Mouse (Mus musculus) hindbrain, embryonic 15.5 days (tissue): Measurements from ENCODE around the gene Ttyh3. TPM values are rescaled to one million over a fixed set of nuclear protein-coding genes. Genes with fewer than 3 reads are reported as not detected.

Source experiments
- ATAC-seq: fragments of 200-750 bp; cut with Nextera tagmentation; 2 replicates; pipeline ENCODE4 v1.8.0; 2017; ENCODE audit warnings: low read depth, moderate number of reproducible peaks, moderate TSS enrichment; ENCODE audit not compliant: low FRiP score
- H3K27ac ChIP-seq: fragments of 300-500 bp; sonication (generic); replicated peaks from 2 replicates; pipeline ENCODE4 v1.5.1; 2015; ENCODE audit warnings: mild to moderate bottlenecking, inconsistent platforms
- H3K27me3 ChIP-seq: fragments of 300-500 bp; sonication (generic); 2 replicates; pipeline ENCODE4 v1.6.1; 2015; ENCODE audit warnings: control low read depth, inconsistent platforms
- H3K36me3 ChIP-seq: fragments of 300-500 bp; sonication (generic); 2 replicates; pipeline ENCODE4 v1.6.1; 2015; ENCODE audit warnings: control low read depth, inconsistent platforms
- H3K4me1 ChIP-seq: fragments of 300-500 bp; sonication (generic); replicated peaks from 2 replicates; pipeline ENCODE4 v1.6.1; 2015; ENCODE audit warnings: control low read depth, inconsistent platforms
- H3K4me2 ChIP-seq: fragments of 300-500 bp; sonication (generic); 2 replicates; pipeline ENCODE4 v1.6.1; 2015; ENCODE audit warnings: moderate library complexity, mild to moderate bottlenecking, inconsistent platforms
- H3K4me3 ChIP-seq: fragments of 300-500 bp; sonication (generic); 2 replicates; pipeline ENCODE4 v1.5.1; 2015; ENCODE audit warnings: mild to moderate bottlenecking, inconsistent platforms
- H3K9ac ChIP-seq: fragments of 300-500 bp; sonication (generic); 2 replicates; pipeline ENCODE4 v1.6.1; 2015; ENCODE audit warnings: inconsistent platforms
- H3K9me3 ChIP-seq: fragments of 300-500 bp; sonication (generic); 2 replicates; pipeline ENCODE4 v1.6.1; 2016; ENCODE audit warnings: control low read depth, inconsistent platforms
- WGBS: fragments of 180-500 bp; shearing (Covaris S2); methylation state at CpG from one replicate; pipeline ENCODE4 v1.1.7; 2015; 5-methylcytosine and 5-hydroxymethylcytosine counted together
- polyA plus RNA-seq: library from polyadenylated mRNA; unstranded; fragments of >200 nt; fragmentation: Nextera tagmentation; extraction: Ambion mirVana; gene quantifications from 2 replicates; pipeline ENCODE4 v1.2.1, GENCODE M21; 2015

Gene Ttyh3
- polyA plus RNA-seq, 1 experiment from 2014 or later: 85.2 TPM

DNA sequence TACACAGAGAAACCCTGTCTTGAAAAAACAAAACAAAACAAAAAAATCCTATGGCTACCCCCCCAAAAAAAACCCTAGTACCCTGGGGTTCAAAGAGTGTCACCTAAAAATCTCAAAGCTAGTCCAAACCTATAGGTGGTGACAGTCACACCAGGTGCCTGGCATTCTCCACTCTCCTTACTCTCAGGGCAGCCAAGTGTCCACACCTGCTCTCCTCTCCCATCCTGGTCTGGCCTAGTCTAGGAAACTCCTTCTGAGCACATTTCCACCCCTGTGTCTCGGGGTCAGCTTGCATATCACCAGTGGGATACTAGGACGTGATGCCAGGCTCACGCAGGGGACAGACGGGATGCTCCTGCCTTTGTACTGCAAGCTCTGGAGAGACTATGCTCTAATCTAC, 9.5 kb downstream of the Ttyh3 start:
- WGBS: 83% methylated on average over 4 of the region's 4 CpGs
- Histone ChIP-seq H3K4me2 (no peak overlapping the region), H3K27ac (no peak overlapping the region), H3K4me1 (peaks cover 74% of the 10 kb centered on the region), H3K4me3 (no peak overlapping the region), H3K9me3 (no peaks in the 10 kb centered on the region), H3K9ac (no peak overlapping the region), H3K27me3 (no peaks in the 10 kb centered on the region), H3K36me3 (peaks cover 17% of the 10 kb centered on the region)
- ATAC-seq: no peak

- Histone ChIP-seq H3K9ac (no peak overlapping the region), H3K4me2 (no peak overlapping the region), H3K27me3 (no peaks in the 10 kb centered on the region), H3K36me3 (peaks cover 24% of the 10 kb centered on the region), H3K9me3 (no peaks in the 10 kb centered on the region), H3K4me1 (peaks cover 65% of the 10 kb centered on the region), H3K27ac (no peak overlapping the region), H3K4me3 (no peak overlapping the region)
- ATAC-seq: no peak
- 89% methylated on average over 6 of the region's 6 CpGs for WGBS
These were observed 10.3 kb downstream of the Ttyh3 start for GRCm38 (mm10) chr5:140638484-140638883.

- Histone ChIP-seq H3K9ac (no peak overlapping the region), H3K4me3 (no peak overlapping the region), H3K4me1 (peaks cover 60% of the 10 kb centered on the region), H3K9me3 (no peaks in the 10 kb centered on the region), H3K27me3 (no peaks in the 10 kb centered on the region), H3K36me3 (peaks cover 28% of the 10 kb centered on the region), H3K4me2 (no peak overlapping the region), H3K27ac (no peak overlapping the region)
- WGBS: 88% methylated on average over 3 of the region's 3 CpGs
- no peak for ATAC-seq
These were observed 10.8 kb downstream of the Ttyh3 start for GRCm38 (mm10) chr5:140637989-140638388.

GRCm38 (mm10) chr5:140637058-140637410, 11.8 kb downstream of the Ttyh3 start:
- Histone ChIP-seq H3K4me3 (no peak overlapping the region), H3K27ac (peak overlapping the region; percentile 40), H3K36me3 (peaks cover 38% of the 10 kb centered on the region), H3K4me1 (peaks cover 51% of the 10 kb centered on the region), H3K9me3 (no peaks in the 10 kb centered on the region), H3K27me3 (no peaks in the 10 kb centered on the region), H3K9ac (no peak overlapping the region), H3K4me2 (no peak overlapping the region)
- no peak for ATAC-seq
- 44% methylated on average over 6 of the region's 6 CpGs for WGBS

DNA sequence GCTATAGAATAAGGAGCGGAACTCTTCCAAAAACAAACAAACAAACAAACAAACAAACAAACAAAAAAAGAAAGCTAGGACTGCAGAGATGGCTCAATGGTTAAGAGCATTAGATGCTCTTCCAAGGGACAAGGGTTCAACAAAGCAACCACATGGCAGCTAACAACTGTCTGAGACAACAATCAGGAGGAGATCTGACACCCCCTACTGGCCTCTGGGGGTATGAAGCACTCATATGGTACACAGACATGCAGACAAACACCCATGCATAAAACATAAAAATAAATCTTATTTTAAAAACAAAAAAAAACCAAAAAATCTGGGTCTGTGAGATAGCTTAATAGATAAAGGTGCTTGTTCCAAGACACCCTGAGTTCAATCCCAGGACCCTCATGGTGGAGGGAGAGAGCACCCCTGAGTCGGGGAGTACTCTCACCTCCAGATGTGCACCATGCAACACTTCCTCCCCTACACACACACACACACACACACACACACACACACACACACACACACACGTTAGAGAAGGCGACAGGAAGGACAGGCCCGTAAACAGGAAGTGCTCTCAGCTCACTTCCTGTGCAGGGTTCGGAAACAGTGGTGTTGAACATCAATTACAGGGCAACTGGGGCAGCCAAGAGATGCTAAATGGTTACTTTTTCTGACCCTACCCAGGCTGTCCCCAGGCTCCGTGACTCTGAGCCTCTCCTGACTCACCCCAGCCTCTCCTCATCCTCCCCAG, 12.3 kb downstream of the Ttyh3 start:
- Histone ChIP-seq H3K36me3 (peaks cover 43% of the 10 kb centered on the region), H3K9me3 (no peaks in the 10 kb centered on the region), H3K9ac (no peak overlapping the region), H3K27me3 (no peaks in the 10 kb centered on the region), H3K4me1 (peaks cover 45% of the 10 kb centered on the region), H3K4me2 (no peak overlapping the region), H3K4me3 (no peak overlapping the region), H3K27ac (peak overlapping the region; percentile 40)
- WGBS: 81% methylated on average over 7 of the region's 7 CpGs
- no peak for ATAC-seq

DNA sequence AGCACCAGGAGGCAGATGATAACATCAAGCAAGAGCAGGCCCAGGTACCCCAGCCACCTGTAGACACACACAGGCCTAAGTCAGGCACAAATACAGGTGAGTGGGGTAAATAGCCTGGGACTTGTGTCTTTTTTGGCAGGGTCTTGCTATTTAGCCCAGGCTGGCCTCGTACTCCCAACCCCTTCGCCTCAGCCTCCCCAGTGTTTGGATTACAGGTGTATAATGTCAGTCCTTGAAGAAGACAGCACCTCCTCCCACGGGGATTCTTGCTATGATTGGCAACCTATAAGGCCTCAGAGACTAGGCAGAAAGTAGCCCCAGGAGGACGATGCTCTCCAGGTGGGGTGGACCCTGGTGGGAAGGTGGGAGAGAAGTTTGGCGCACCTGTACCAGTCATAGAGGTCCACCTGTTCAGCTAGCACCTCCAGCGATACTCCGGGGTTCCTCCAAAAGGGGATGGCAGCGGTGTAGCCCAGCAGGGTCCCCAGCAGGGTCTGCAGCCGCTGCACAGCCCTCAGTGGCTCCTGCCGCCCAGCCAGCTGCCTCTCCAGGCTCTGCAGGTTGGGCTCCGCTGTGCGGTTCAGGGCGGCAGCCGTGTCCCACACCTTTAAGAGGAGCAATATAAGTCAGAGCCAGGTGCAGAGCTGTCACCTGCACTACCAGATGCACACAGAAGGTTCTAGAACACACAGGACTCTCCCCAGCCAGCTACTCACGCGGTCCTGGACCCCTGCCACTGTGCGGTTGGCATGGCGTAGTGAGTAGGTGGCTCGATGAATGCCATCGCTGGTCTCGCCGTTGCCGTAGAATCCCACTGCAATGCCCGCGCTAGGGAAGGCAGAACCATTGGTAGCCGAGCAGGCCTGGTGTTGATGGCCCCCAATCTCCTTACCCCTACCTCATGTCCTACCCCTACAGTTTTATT, 13.8 kb downstream of the Ttyh3 start:
- ATAC-seq: no peak
- Histone ChIP-seq H3K9ac (no peak overlapping the region), H3K4me1 (peaks cover 33% of the 10 kb centered on the region), H3K4me2 (no peak overlapping the region), H3K4me3 (no peak overlapping the region), H3K9me3 (no peaks in the 10 kb centered on the region), H3K27ac (no peak overlapping the region), H3K36me3 (peaks cover 56% of the 10 kb centered on the region), H3K27me3 (no peaks in the 10 kb centered on the region)
- 85% methylated on average over 26 of the region's 26 CpGs for WGBS

- no peak overlapping the region for H3K27ac ChIP-seq
- peaks cover 72% of the 10 kb centered on the region for H3K36me3 ChIP-seq
- no peak overlapping the region for H3K9ac ChIP-seq
- peaks cover 25% of the 10 kb centered on the region for H3K4me1 ChIP-seq
- no peaks in the 10 kb centered on the region for H3K27me3 ChIP-seq
- no peak overlapping the region for H3K4me2 ChIP-seq
- no peak for ATAC-seq
- 82% methylated on average over 7 of the region's 7 CpGs for WGBS
- H3K9me3 ChIP-seq: no peaks in the 10 kb centered on the region
- no peak overlapping the region for H3K4me3 ChIP-seq
These were observed 15.4 kb downstream of the Ttyh3 start for GRCm38 (mm10) chr5:140633432-140633831.

DNA sequence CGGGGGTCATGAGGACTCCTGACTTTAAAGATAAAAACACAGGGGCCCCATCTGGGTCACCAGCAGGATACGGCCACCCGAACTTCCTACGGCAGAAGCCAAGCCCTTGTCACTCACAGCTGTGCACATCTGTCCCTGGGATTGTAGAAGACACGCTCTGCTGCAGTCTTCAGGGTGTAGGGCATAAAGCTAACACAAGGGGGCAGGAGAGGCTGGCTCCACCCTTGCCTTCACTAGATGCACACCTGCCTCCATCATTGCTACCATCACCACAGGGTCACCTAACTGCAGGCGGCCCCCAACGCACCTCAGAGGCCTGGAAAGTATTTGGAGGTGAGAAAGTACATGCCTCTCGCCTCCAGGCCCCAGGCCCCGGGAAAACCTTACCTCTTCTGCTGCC, 19.8 kb downstream of the Ttyh3 start:
- H3K9ac ChIP-seq: no peak overlapping the region
- no peaks in the 10 kb centered on the region for H3K27me3 ChIP-seq
- ATAC-seq: no peak
- H3K4me3 ChIP-seq: no peak overlapping the region
- no peaks in the 10 kb centered on the region for H3K4me1 ChIP-seq
- H3K36me3 ChIP-seq: peaks cover 86% of the 10 kb centered on the region
- WGBS: 97% methylated on average over 9 of the region's 9 CpGs
- H3K4me2 ChIP-seq: no peak overlapping the region
- no peaks in the 10 kb centered on the region for H3K9me3 ChIP-seq
- H3K27ac ChIP-seq: no peak overlapping the region

DNA sequence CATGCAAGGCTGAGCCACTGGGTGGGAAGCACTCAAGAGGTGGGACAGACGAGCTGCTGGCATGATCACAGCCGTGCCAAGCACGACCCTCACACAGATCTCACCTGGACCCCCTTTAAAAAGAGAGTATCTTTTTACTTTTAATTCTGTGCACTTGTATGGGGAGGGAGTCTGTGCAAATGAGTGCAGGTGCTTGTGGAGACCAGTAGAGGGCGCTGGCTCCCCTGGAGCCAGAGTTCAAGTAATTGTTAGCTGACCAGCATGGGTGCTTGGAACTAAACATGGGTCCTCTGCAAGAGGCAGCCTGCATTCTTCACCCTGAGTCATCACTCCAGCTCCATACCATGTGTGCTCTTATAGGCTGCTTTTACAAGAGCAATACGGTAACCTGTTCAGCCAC, 21.3 kb downstream of the Ttyh3 start:
- Histone ChIP-seq H3K4me3 (no peak overlapping the region), H3K36me3 (peaks cover 88% of the 10 kb centered on the region), H3K4me1 (no peaks in the 10 kb centered on the region), H3K4me2 (no peak overlapping the region), H3K9ac (no peak overlapping the region), H3K9me3 (no peaks in the 10 kb centered on the region), H3K27me3 (no peaks in the 10 kb centered on the region), H3K27ac (no peak overlapping the region)
- 91% methylated on average over 5 of the region's 5 CpGs for WGBS
- ATAC-seq: no peak

- no peak overlapping the region for H3K4me3 ChIP-seq
- peaks cover 14% of the 10 kb centered on the region for H3K4me1 ChIP-seq
- WGBS: 94% methylated on average over 13 of the region's 13 CpGs
- no peak overlapping the region for H3K9ac ChIP-seq
- no peak for ATAC-seq
- H3K27ac ChIP-seq: no peak overlapping the region
- peaks cover 69% of the 10 kb centered on the region for H3K36me3 ChIP-seq
- H3K27me3 ChIP-seq: no peaks in the 10 kb centered on the region
- no peaks in the 10 kb centered on the region for H3K9me3 ChIP-seq
- H3K4me2 ChIP-seq: no peak overlapping the region
These were observed 23.9 kb downstream of the Ttyh3 start for GRCm38 (mm10) chr5:140624961-140625360.

DNA sequence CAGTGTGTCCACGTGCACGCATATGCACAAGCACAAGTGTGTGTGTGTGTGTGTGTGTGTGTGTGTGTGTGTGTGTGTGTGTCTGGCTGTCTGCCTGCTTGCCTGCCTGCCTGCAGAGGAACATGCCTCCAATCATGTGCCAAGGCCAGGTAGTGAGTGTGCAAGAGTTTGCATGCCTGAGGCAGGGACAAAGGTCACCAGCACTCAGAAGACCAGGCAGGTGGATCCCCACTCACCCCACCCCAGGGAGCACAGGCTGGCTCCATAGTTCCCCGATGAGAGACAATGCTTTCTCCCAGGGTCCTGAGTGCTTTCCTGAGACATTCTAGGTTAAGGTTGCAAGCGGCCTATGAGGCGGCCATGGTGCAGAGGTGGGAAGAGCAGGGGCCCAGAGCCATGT, 24.6 kb downstream of the Ttyh3 start:
- Histone ChIP-seq H3K27ac (no peak overlapping the region), H3K4me3 (no peak overlapping the region), H3K36me3 (peaks cover 62% of the 10 kb centered on the region), H3K4me2 (no peak overlapping the region), H3K4me1 (peaks cover 16% of the 10 kb centered on the region), H3K9me3 (no peaks in the 10 kb centered on the region), H3K27me3 (no peaks in the 10 kb centered on the region), H3K9ac (no peak overlapping the region)
- WGBS: 97% methylated on average over 5 of the region's 5 CpGs
- ATAC-seq: no peak

DNA sequence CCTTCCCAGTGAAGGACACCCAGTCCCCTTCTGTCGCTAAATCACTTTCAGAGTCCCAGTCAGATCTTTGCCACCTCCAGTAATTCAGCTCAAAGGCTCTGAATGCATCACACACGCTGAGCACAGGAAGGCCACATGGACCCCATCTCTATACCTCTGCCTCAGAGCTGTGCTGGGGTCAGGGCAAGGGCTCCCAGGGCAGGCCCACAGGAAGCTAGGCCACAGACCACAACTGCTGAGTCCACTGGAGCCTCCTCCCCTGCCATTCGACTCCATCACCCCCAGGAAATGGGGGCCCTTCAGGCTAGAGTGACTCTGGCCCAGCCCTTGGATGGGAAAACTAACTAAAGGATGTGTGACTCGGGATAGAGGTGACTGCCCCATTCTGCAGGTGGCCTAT, 25.0 kb downstream of the Ttyh3 start:
- peaks cover 58% of the 10 kb centered on the region for H3K36me3 ChIP-seq
- no peaks in the 10 kb centered on the region for H3K9me3 ChIP-seq
- no peak overlapping the region for H3K9ac ChIP-seq
- H3K4me1 ChIP-seq: peaks cover 16% of the 10 kb centered on the region
- WGBS: 81% methylated on average over 4 of the region's 4 CpGs
- no peak overlapping the region for H3K4me2 ChIP-seq
- H3K27me3 ChIP-seq: no peaks in the 10 kb centered on the region
- ATAC-seq: no peak
- no peak overlapping the region for H3K27ac ChIP-seq
- H3K4me3 ChIP-seq: no peak overlapping the region
